Mouse (Mus musculus) kidney, embryonic 14.5 days (tissue): ENCODE results near the gene Twist2. TPM values are rescaled to one million over a fixed set of nuclear protein-coding genes. Genes with fewer than 3 reads are reported as not detected.

Source experiments
- ATAC-seq: fragments of 200-750 bp; cut with Nextera tagmentation; 2 replicates; pipeline ENCODE4 v1.8.0; 2017; ENCODE audit warnings: moderate number of reproducible peaks, mild to moderate bottlenecking, moderate TSS enrichment, moderate library complexity; ENCODE audit not compliant: low FRiP score, low TSS enrichment
- H3K27ac ChIP-seq: fragments of 300-500 bp; sonication (generic); 2 replicates; pipeline ENCODE4 v1.5.1; 2014; ENCODE audit warnings: low read depth, mild to moderate bottlenecking, low read length, moderate library complexity, mixed read lengths
- H3K27me3 ChIP-seq: fragments of 300-500 bp; sonication (generic); 2 replicates; pipeline ENCODE4 v1.6.1; 2014; ENCODE audit warnings: mild to moderate bottlenecking, low read length; ENCODE audit not compliant: control insufficient read depth, insufficient read depth
- H3K36me3 ChIP-seq: fragments of 300-500 bp; sonication (generic); 2 replicates; pipeline ENCODE4 v1.6.1; 2014; ENCODE audit warnings: low read length, mixed read lengths; ENCODE audit not compliant: control insufficient read depth, insufficient read depth
- H3K4me1 ChIP-seq: fragments of 300-500 bp; sonication (generic); 2 replicates; pipeline ENCODE4 v1.6.1; 2014; ENCODE audit warnings: low read length, mixed read lengths; ENCODE audit not compliant: control insufficient read depth, insufficient read depth
- H3K4me2 ChIP-seq: fragments of 300-500 bp; sonication (generic); replicated peaks from 2 replicates; pipeline ENCODE4 v1.6.1; 2014; ENCODE audit warnings: low read depth, mild to moderate bottlenecking, low read length
- H3K4me3 ChIP-seq: fragments of 300-500 bp; sonication (generic); 2 replicates; pipeline ENCODE4 v1.5.1; 2014; ENCODE audit warnings: mild to moderate bottlenecking, low read length
- H3K9ac ChIP-seq: fragments of 300-500 bp; sonication (generic); 2 replicates; pipeline ENCODE4 v1.6.1; 2014; ENCODE audit warnings: low read depth, mild to moderate bottlenecking, low read length, moderate library complexity
- H3K9me3 ChIP-seq: fragments of 300-500 bp; sonication (generic); 2 replicates; pipeline ENCODE4 v1.6.1; 2016; ENCODE audit warnings: low read length; ENCODE audit not compliant: control insufficient read depth
- WGBS: fragments of 180-500 bp; shearing (Covaris S2); extraction: QIAGEN DNeasy Blood & Tissue Kit; methylation state at CpG from one replicate; pipeline ENCODE4 v1.1.7; 2014; 5-methylcytosine and 5-hydroxymethylcytosine counted together
- polyA plus RNA-seq: library from polyadenylated mRNA; unstranded; fragments of >200 nt; fragmentation: Nextera tagmentation; extraction: Ambion mirVana; gene quantifications from 2 replicates; pipeline ENCODE4 v1.2.1, GENCODE M21; 2014

Gene Twist2
- polyA plus RNA-seq, 1 experiment from 2014 or later, result 8.0 TPM

- Histone ChIP-seq H3K4me3 (peak overlapping the region; percentile 54), H3K9ac (peak overlapping the region; percentile 42; the same call in 1 of the 2 replicates), H3K27me3 (peaks cover 51% of the 10 kb centered on the region), H3K4me1 (peaks cover 16% of the 10 kb centered on the region), H3K9me3 (no peaks in the 10 kb centered on the region), H3K27ac (no peak overlapping the region), H3K36me3 (no peaks in the 10 kb centered on the region), H3K4me2 (peak overlapping the region; percentile 95)
- ATAC-seq, result no peak
- 6% methylated on average over 30 of the region's 30 CpGs for WGBS
These were observed 1.3 kb downstream of the Twist2 start for GRCm38 (mm10) chr1:91802406-91803121.

- H3K27ac ChIP-seq, result no peak overlapping the region
- WGBS, result 53% methylated on average over 6 of the region's 6 CpGs
- H3K27me3 ChIP-seq, result peaks cover 47% of the 10 kb centered on the region
- H3K9me3 ChIP-seq, result no peaks in the 10 kb centered on the region
- no peak overlapping the region for H3K4me2 ChIP-seq
- no peak for ATAC-seq
- no peak overlapping the region for H3K9ac ChIP-seq
- peaks cover 16% of the 10 kb centered on the region for H3K4me1 ChIP-seq
- H3K36me3 ChIP-seq, result no peaks in the 10 kb centered on the region
- H3K4me3 ChIP-seq, result no peak overlapping the region; the same call in 1 of the 2 replicates
These were observed 2.2 kb downstream of the Twist2 start for GRCm38 (mm10) chr1:91803416-91803815.

- Histone ChIP-seq H3K4me3 (no peak overlapping the region), H3K27me3 (no peaks in the 10 kb centered on the region; the same call in 1 of the 2 replicates), H3K9ac (no peak overlapping the region), H3K4me1 (peaks cover 11% of the 10 kb centered on the region; the same call in 1 of the 2 replicates), H3K4me2 (no peak overlapping the region), H3K9me3 (no peaks in the 10 kb centered on the region), H3K36me3 (no peaks in the 10 kb centered on the region), H3K27ac (no peak overlapping the region)
- 46% methylated on average over 3 of the region's 3 CpGs for WGBS
- peak; percentile 40; the same call in 1 of the 2 replicates for ATAC-seq
These were observed 14.8 kb downstream of the Twist2 start for GRCm38 (mm10) chr1:91816067-91816466.

GRCm38 (mm10) chr1:91816571-91816970 lies 15.3 kb downstream of the Twist2 start:
- Histone ChIP-seq H3K27ac (no peak overlapping the region), H3K27me3 (no peaks in the 10 kb centered on the region; the same call in 1 of the 2 replicates), H3K36me3 (no peaks in the 10 kb centered on the region), H3K4me3 (no peak overlapping the region), H3K9me3 (no peaks in the 10 kb centered on the region), H3K4me1 (peaks cover 11% of the 10 kb centered on the region; the same call in 1 of the 2 replicates), H3K4me2 (no peak overlapping the region), H3K9ac (no peak overlapping the region)
- WGBS, result 3% methylated on average over 6 of the region's 6 CpGs
- ATAC-seq, result peak; percentile 86

GRCm38 (mm10) chr1:91819237-91819636 lies 18.0 kb downstream of the Twist2 start:
- WGBS, result 51% methylated on average over 9 of the region's 9 CpGs
- no peak overlapping the region for H3K27ac ChIP-seq
- no peaks in the 10 kb centered on the region for H3K9me3 ChIP-seq
- H3K4me1 ChIP-seq, result peaks cover 11% of the 10 kb centered on the region; the same call in 1 of the 2 replicates
- no peak overlapping the region for H3K4me2 ChIP-seq
- H3K27me3 ChIP-seq, result no peaks in the 10 kb centered on the region; the same call in 1 of the 2 replicates
- ATAC-seq, result no peak
- no peak overlapping the region for H3K4me3 ChIP-seq
- no peaks in the 10 kb centered on the region for H3K36me3 ChIP-seq
- no peak overlapping the region for H3K9ac ChIP-seq

GRCm38 (mm10) chr1:91820531-91820930 lies 19.3 kb downstream of the Twist2 start:
- 80% methylated on average over 10 of the region's 10 CpGs for WGBS
- Histone ChIP-seq H3K27me3 (no peaks in the 10 kb centered on the region; the same call in 1 of the 2 replicates), H3K36me3 (no peaks in the 10 kb centered on the region), H3K4me2 (no peak overlapping the region), H3K27ac (no peak overlapping the region), H3K9me3 (no peaks in the 10 kb centered on the region), H3K4me1 (peaks cover 11% of the 10 kb centered on the region; the same call in 1 of the 2 replicates), H3K9ac (no peak overlapping the region), H3K4me3 (no peak overlapping the region)
- no peak for ATAC-seq

GRCm38 (mm10) chr1:91822316-91822824 lies 21.1 kb downstream of the Twist2 start:
- no peak overlapping the region for H3K4me2 ChIP-seq

GRCm38 (mm10) chr1:91823530-91823929 lies 22.3 kb downstream of the Twist2 start:
- H3K27ac ChIP-seq, result no peak overlapping the region
- WGBS, result 37% methylated on average over 3 of the region's 3 CpGs
- H3K4me1 ChIP-seq, result peaks cover 3% of the 10 kb centered on the region; the same call in 1 of the 2 replicates
- no peaks in the 10 kb centered on the region for H3K9me3 ChIP-seq
- ATAC-seq, result no peak
- no peak overlapping the region for H3K4me3 ChIP-seq
- no peaks in the 10 kb centered on the region for H3K36me3 ChIP-seq
- 0 out of 2 replicates have a peak, but pooled peaks cover 3% of the 10 kb centered on the region for H3K27me3 ChIP-seq
- no peak overlapping the region for H3K9ac ChIP-seq
- no peak overlapping the region for H3K4me2 ChIP-seq

More at GRCm38 (mm10) chr1:91822316-91822824, 21.1 kb downstream of the Twist2 start:
- H3K27me3 ChIP-seq, result no peaks in the 10 kb centered on the region; the same call in 1 of the 2 replicates
- no peaks in the 10 kb centered on the region for H3K36me3 ChIP-seq
- no peak for ATAC-seq
- no peak overlapping the region for H3K4me3 ChIP-seq
- no peaks in the 10 kb centered on the region for H3K9me3 ChIP-seq
- H3K4me1 ChIP-seq, result peaks cover 3% of the 10 kb centered on the region; the same call in 1 of the 2 replicates
- H3K27ac ChIP-seq, result no peak overlapping the region
- 84% methylated on average over 4 of the region's 4 CpGs for WGBS
- H3K9ac ChIP-seq, result no peak overlapping the region

- Histone ChIP-seq H3K9ac (no peak overlapping the region), H3K27ac (no peak overlapping the region), H3K9me3 (no peaks in the 10 kb centered on the region), H3K4me2 (no peak overlapping the region), H3K36me3 (no peaks in the 10 kb centered on the region), H3K4me3 (no peak overlapping the region), H3K27me3 (0 out of 2 replicates have a peak, but pooled peaks cover 3% of the 10 kb centered on the region), H3K4me1 (peaks cover 3% of the 10 kb centered on the region; the same call in 1 of the 2 replicates)
- 84% methylated on average over 7 of the region's 7 CpGs for WGBS
- ATAC-seq, result no peak
These were observed 22.7 kb downstream of the Twist2 start for GRCm38 (mm10) chr1:91823951-91824350.
